Mouse (Mus musculus): ENCODE data around the gene Speg.

The Speg gene

DNA sequence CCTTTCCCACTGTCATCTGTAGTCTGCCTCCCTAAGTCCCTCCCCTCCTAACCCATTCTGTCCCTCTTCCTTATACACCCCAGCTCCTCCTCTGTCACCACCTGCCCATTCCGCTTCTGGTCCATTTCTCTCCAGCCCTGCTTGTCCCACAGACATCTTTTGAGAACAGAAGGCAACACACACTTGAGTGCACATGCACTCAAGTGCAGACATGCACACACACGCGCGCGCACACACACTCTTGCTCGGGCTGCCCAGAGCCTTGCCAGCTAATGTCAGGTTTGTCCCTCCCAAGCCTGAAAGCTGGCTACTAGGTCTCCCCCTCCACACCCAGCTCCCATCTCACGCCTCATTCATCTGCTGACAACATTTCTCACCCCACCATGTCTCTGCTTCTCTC lies 65.6 kb downstream of the Speg start:
- in situ Hi-C loops (cut with MboI, MseI): no loop called here

GRCm38 (mm10) chr1:75441471-75441996 lies 66.4 kb downstream of the Speg start:
- in situ Hi-C loops (cut with MboI, MseI): no loop called here

DNA sequence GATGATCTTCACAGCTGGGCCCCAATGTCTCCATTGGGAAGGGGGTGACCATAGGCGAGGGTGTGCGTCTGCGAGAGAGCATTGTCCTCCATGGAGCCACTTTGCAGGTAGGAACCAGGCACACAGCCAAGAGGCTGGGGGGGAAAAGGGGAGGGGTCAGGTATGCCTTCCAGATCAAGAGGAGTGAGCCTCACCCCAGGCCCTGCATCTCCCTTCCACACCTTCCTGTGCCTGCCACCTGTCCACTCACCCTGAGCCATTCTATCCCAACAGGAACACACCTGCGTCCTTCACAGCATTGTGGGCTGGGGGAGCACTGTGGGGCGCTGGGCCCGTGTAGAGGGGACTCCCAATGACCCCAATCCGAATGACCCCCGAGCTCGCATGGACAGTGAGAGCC lies 67.1 kb downstream of the Speg start:
- in situ Hi-C loops (cut with MboI, MseI): no loop called here

GRCm38 (mm10) chr1:75442811-75443210 lies 67.7 kb downstream of the Speg start:
- in situ Hi-C loops (cut with MboI, MseI): no loop called here

DNA sequence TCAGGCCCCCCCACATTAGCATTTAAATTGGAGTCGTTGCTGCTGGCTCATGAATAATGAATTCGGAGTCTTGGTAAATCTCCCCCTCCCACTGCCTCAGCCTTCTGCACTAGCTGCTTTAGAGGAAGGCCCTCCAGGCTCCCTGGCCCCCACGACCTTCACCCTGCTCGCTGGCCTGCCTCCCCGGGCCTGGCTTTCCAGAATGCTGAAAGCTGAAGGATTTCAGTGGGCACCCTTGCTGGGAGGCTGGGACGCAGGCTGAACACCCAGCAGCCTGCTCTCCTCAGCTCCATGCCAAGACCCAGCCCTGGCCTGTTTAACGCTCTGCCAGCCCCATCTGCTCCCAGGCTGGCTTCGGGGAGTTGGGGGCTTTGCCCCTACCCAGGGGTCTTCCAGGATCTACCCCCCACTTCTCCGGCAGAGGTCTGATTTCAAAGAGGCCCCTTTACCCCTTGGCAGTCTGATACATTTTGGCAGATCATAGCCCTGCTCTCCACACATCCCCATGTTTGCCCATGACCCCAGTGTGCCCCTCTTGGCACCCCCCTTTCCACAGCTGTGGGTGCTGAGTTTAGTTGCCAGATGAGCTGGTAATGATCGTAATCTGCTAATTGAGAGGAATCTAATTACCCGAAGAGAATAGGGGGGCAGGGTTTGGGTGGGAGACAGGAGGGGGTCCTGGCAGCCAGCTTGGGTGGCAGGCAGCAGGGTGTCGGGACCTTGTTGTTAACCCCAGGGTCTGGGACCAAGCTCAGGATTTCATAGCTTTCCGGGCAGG lies 68.3 kb downstream of the Speg start:
- in situ Hi-C loops (cut with MboI, MseI): no loop called here

- in situ Hi-C loops (cut with MboI, MseI): no loop called here
Measured at GRCm38 (mm10) chr1:75444208-75444607, 69.1 kb downstream of the Speg start.

DNA sequence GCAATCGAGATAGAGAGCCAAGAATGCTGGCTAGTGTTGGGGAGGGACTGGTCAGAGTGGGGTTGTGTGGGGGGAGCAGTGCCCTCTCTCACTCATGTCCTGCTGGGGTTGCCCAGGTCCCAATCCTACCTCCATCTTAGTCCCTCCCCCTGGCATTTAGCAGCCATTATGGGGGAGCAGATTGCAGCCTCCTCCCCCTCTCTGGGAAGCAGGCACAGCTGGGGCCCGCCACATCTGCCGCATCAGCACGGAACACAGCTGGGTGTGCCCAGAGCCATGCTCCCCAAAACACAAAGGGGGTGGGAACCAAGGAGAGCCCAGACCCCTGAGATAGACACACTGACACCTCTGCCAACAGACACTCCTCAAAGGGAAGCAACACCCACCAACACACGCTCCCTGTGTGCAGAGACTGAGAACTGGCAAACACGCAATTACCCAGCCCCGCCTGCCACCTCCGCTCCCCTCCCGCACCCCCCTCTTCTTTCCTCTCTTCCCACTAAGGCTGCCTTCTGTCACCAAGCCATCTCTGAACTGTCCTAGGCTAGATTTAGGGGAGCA lies 70.1 kb downstream of the Speg start:
- in situ Hi-C loops (cut with MboI, MseI): no loop called here

GRCm38 (mm10) chr1:75445751-75446611 lies 70.9 kb downstream of the Speg start:
- in situ Hi-C loops (cut with MboI, MseI): no loop called here

GRCm38 (mm10) chr1:75446656-75447055 lies 71.6 kb downstream of the Speg start:
- in situ Hi-C loops (cut with MboI, MseI): no loop called here

DNA sequence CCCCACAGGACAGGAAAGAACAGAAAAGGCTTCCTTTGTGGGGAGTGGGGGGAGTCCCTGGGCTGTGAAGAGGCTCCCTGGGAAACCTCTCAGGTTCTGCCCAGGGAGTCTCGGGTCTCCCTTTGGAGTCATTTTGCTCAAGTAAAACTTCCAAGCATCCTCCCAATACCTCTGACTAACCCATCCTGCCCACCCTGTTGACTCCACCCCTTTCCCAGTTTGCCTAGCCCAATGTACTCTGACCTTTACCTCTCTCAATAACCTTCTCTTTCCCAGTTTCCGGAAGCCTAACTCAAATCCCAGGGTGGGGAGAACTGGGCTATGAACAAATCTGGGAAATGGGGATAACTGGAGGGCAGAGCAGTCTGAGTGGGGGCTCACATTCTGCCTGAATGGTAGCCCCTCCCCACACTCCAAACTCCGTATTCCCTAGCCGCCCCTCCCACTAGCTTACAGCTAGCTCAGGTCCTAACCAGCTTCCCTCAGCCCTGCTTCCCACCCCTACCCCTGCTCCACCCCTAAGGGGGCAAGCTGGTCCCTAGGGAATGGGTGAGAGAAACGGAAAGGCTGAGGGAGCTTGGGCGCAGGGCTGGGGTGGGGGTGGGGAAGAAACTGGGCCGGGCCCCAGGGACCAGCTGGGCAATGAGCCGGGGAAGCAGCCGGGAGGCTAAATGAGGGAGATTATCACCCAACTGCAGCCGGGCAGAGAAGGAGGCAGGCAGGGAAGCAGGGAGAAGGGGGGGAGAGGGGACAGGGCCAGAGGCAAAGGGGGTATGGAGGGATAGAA lies 72.4 kb downstream of the Speg start:
- in situ Hi-C loops (cut with MboI, MseI): no loop called here

- in situ Hi-C loops (cut with MboI, MseI): no loop called here
Measured at GRCm38 (mm10) chr1:75448052-75448431, 72.9 kb downstream of the Speg start.

- in situ Hi-C loops (cut with MboI, MseI): no loop called here
Measured at GRCm38 (mm10) chr1:75448937-75449336, 73.8 kb downstream of the Speg start.

DNA sequence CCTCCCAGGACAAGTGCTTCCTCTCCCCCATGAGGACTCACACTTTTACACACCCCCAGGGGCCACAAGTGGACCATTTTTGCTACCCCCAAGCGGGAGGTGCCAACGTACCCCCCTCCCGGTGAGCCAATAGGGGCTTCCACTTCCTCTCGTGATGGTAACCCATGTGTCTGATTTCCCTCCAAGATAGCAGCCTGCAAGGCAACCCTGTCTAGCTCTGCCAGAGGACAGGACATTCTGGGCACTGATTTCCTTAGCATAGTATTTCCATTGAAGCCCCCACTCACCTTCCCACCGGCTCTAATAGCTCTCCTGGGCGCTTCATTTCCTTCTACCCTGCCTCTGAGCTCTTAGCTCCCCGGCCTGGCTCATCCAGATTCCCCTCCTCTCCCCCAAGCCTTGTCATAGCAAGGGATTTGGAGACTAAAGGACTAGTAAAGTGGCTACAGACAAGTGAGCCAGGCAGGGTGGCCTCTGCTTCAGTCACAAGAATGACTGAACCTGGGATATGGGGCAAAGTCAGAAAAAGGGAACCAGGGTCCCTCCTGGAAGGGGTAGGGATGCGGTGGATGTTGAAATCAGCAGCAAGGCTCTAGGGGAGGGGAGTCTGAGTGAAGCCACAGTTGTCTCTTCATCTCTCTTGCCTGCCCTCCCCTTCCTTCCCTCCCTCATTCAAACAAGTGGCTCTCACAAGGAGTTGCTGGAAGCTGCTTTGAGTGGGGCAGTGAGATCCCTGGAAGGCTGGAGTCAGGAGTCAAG lies 74.5 kb downstream of the Speg start:
- in situ Hi-C loops (cut with MboI, MseI): no loop called here

- in situ Hi-C loops (cut with MboI, MseI): no loop called here
Measured at GRCm38 (mm10) chr1:75450314-75451005, 75.4 kb downstream of the Speg start, which contains the start of gene Asic4. Gene Asic4 (plus strand): TSS chr1:75450436.

GRCm38 (mm10) chr1:75451900-75452299 lies 76.8 kb downstream of the Speg start:
- in situ Hi-C loops (cut with MboI, MseI): no loop called here

DNA sequence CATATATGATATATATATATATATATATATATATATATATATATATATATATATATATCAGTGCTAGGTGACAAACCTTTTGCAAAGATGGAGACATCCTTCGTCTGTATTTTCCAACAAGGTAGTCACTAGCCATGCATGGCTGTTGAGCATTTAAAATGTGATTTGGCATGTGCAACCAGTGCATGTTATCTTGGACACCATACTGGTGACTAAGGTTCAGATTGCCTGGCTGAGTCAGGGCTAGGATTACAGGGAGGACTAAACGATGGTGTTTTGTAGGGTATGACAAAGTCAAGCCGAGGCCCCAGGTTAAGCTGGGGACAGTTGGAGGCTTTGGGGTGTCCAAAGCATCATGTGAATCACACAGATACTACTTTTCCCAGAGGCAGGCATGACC lies 80.3 kb downstream of the Speg start:
- in situ Hi-C loops (cut with MboI, MseI): no loop called here

GRCm38 (mm10) chr1:75455948-75456347 lies 80.9 kb downstream of the Speg start:
- in situ Hi-C loops (cut with MboI, MseI): no loop called here

DNA sequence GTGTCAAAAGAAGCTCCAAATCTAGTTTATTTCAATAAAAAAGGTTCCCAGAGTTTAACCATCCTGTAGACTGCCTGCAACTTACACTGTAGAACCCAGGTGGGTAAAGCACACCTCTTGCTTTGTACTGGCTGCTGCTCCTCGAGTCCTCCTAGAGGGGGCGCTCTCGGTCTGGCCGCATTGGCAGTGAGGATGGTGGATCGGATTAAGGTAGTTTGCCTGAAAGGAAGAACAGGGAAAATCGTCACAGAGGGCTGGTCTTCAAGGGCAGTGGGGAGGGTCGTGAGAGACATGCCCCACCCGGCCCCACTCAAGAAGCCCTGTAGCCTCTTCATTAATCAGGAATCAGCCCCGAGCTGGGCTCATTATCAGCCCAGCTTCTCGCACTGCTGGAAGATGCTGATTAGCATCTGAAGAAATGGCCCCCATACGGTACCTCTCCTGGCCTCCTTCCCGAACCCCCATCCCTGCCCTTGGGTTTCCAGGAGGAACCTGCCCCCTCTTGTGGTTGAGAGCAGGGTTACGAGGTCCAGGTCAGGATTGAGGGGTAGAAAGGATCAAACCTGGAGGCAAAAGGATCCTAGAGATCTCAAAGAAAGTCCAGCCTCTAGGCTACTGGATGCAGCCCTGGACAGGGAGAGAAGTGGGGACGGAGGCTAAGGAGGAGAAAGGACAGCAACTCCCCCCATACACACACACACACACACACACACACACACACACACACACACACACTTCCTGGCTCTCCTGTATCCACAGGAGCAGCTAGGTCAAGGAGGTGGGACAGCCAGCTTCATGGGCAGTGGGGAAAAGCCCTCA lies 81.9 kb downstream of the Speg start:
- in situ Hi-C loops (cut with MboI, MseI): no loop called here

GRCm38 (mm10) chr1:75457710-75458024 lies 82.6 kb downstream of the Speg start:
- in situ Hi-C loops (cut with MboI, MseI): no loop called here

Measured in T-helper 17 cell (primary cell).